Mouse (Mus musculus) E14TG2a.4 (cell line): ENCODE data around the gene Antxr2.

Experiments used
- CTCF ChIP-seq: conservative IDR thresholded peaks from 2 replicates; pipeline ENCODE4 v1.5.1; 2014; ENCODE audit warnings: low read length
- NANOG ChIP-seq: IDR thresholded peaks from 2 replicates; pipeline ENCODE4 v1.6.1; 2014; ENCODE audit warnings: borderline replicate concordance, low read length, mixed read lengths
- POU5F1 ChIP-seq: IDR thresholded peaks from 2 replicates; pipeline ENCODE4 v1.6.1; 2014; ENCODE audit warnings: low read length, borderline replicate concordance

GRCm38 (mm10) chr5:97837333-97837732 is 193.5 kb downstream of the Antxr2 start:
- TF ChIP-seq CTCF (no peak), POU5F1 (no peak), NANOG (no peak)
